Mouse (Mus musculus) right cerebral cortex, postnatal 36 days (tissue): ENCODE measurements around the gene Itln1.
"Not testable (repeated sequence)": the region's sequence is repeated elsewhere in the genome, so short reads cannot be mapped to it uniquely, and the experiment has no call there.

Experiments
- DNase-seq, 2 experiments: peaks; one replicate each; pipeline ENCODE4 v3.0.0; 2022; ENCODE audit warnings: low spot score in 2 of 2, mixed read lengths in 1 of 2

Itln1 gene

GRCm38 (mm10) chr1:171513760-171514159, 21.3 kb downstream of the Itln1 start:
- DNase-seq = no peak

- no peak for DNase-seq
Observed at GRCm38 (mm10) chr1:171513234-171513633, 21.9 kb downstream of the Itln1 start.

- no peak for DNase-seq
Observed at GRCm38 (mm10) chr1:171504586-171504985, 30.5 kb downstream of the Itln1 start.

- DNase-seq = peak; percentile 21 to 39
Observed at GRCm38 (mm10) chr1:171503592-171504291, 31.4 kb downstream of the Itln1 start.

GRCm38 (mm10) chr1:171503250-171503591, 31.9 kb downstream of the Itln1 start, which contains the start of gene Alyref2:
Gene Alyref2 (plus strand): TSS chr1:171503478.
- DNase-seq = peak; percentile 88 to 90

- no peak for DNase-seq
Observed at GRCm38 (mm10) chr1:171502388-171503249, 32.5 kb downstream of the Itln1 start.

GRCm38 (mm10) chr1:171501636-171502080, 33.4 kb downstream of the Itln1 start:
- no peak for DNase-seq

GRCm38 (mm10) chr1:171501016-171501610, 34.0 kb downstream of the Itln1 start:
- DNase-seq = no peak

- no peak for DNase-seq
Observed at GRCm38 (mm10) chr1:171499856-171500255, 35.2 kb downstream of the Itln1 start.

- no peak for DNase-seq
Observed at GRCm38 (mm10) chr1:171495371-171495770, 39.7 kb downstream of the Itln1 start.

GRCm38 (mm10) chr1:171494241-171494640, 40.9 kb downstream of the Itln1 start:
- DNase-seq = no peak

GRCm38 (mm10) chr1:171478968-171479367, 56.1 kb downstream of the Itln1 start:
- DNase-seq = peak; percentile 59 to 62

- no peak for DNase-seq
Observed at GRCm38 (mm10) chr1:171477758-171478545, 57.1 kb downstream of the Itln1 start.

GRCm38 (mm10) chr1:171477123-171477522, 58.0 kb downstream of the Itln1 start:
- DNase-seq = no peak

- DNase-seq = no peak
Observed at GRCm38 (mm10) chr1:171473920-171474640, 61.0 kb downstream of the Itln1 start.

- DNase-seq = no peak
Observed at GRCm38 (mm10) chr1:171473506-171473905, 61.6 kb downstream of the Itln1 start.

- not testable (repeated sequence) for DNase-seq
Observed at GRCm38 (mm10) chr1:171471941-171472340, 63.2 kb downstream of the Itln1 start.

GRCm38 (mm10) chr1:171471452-171471851, 63.6 kb downstream of the Itln1 start:
- no peak for DNase-seq

GRCm38 (mm10) chr1:171470896-171471295, 64.2 kb downstream of the Itln1 start:
- no peak for DNase-seq

- no peak for DNase-seq
Observed at GRCm38 (mm10) chr1:171470371-171470871, 64.7 kb downstream of the Itln1 start.

GRCm38 (mm10) chr1:171469678-171470077, 65.4 kb downstream of the Itln1 start:
- DNase-seq = no peak
